Comparison of ENCODE assay signal across 8 mouse cellular contexts in genomic region chr16:22118716-22119501, GRCm38 (mm10). TPM values are rescaled to one million over a fixed set of nuclear protein-coding genes. Genes with fewer than 3 reads are reported as not detected.
DNase-seq lines count a peak whose midpoint lies in the region; ATAC-seq and TF ChIP-seq lines count a peak whose summit lies in the region.

No protein-coding gene starts in this region.

- no peak for TF ChIP-seq CTCF in intestine, postnatal 0 days (IDR thresholded peaks at IDR 0.05; ENCODE audit: low read depth)

- H3K9ac ChIP-seq in heart, embryonic 15.5 days: no peak overlapping the region
- no peak overlapping the region for H3K9ac ChIP-seq in intestine, postnatal 0 days (ENCODE audit: low read depth, low read length)

- ATAC-seq in heart, embryonic 15.5 days (replicated peaks; ENCODE audit: insufficient number of reproducible peaks, insufficient read depth, low FRiP score, low read depth): peak; percentile 41; the same call in 1 of the 2 replicates
- ATAC-seq in megakaryocyte, adult 5-6 weeks (ENCODE audit: poor library complexity, severe bottlenecking): peak; percentile 43
- no peak for ATAC-seq in intestine, postnatal 0 days

- H3K4me3 ChIP-seq in heart, embryonic 15.5 days: no peak overlapping the region
- H3K4me3 ChIP-seq in intestine, postnatal 0 days (ENCODE audit: low read depth, low read length): no peak overlapping the region

- 42% methylated on average over 14 of the region's 14 CpGs for WGBS in heart, embryonic 15.5 days
- 77% methylated on average over 14 of the region's 14 CpGs for WGBS in intestine, postnatal 0 days

- H3K4me2 ChIP-seq in heart, embryonic 15.5 days: peak overlapping the region; percentile 16; the same call in 1 of the 2 replicates
- no peak overlapping the region for H3K4me2 ChIP-seq in intestine, postnatal 0 days (replicated peaks; ENCODE audit: low read depth)

- peak; percentile 89 for DNase-seq in heart, adult 11 months
- no peak for DNase-seq in heart, postnatal 25 days (ENCODE audit: low spot score)
- DNase-seq in CD4-positive, CD25-positive, alpha-beta regulatory T cell, adult 2 months (ENCODE audit: low read depth, low spot score): peak; percentile 47
- no peak for DNase-seq in ovary, postnatal 36 days (ENCODE audit: low spot score)
- no peak for DNase-seq in retina, embryonic 14.5 days (ENCODE audit: low spot score)

- no peaks in the 10 kb centered on the region for H3K36me3 ChIP-seq in heart, embryonic 15.5 days
- H3K36me3 ChIP-seq in intestine, postnatal 0 days (ENCODE audit: control insufficient read depth, insufficient read depth): peaks cover 5% of the 10 kb centered on the region; the same call in 1 of the 2 replicates

- peaks cover 31% of the 10 kb centered on the region for H3K4me1 ChIP-seq in heart, embryonic 15.5 days (replicated peaks)
- H3K4me1 ChIP-seq in intestine, postnatal 0 days (replicated peaks; ENCODE audit: control insufficient read depth, insufficient read depth, low read length): no peaks in the 10 kb centered on the region; the same call in 1 of the 2 replicates

- H3K27ac ChIP-seq in heart, embryonic 15.5 days: peak overlapping the region; percentile 31
- no peak overlapping the region for H3K27ac ChIP-seq in intestine, postnatal 0 days (ENCODE audit: low read depth, low read length)

- intact Hi-C loops in heart, postnatal 25 days (cut with DNase I): no loop called here

- no peaks in the 10 kb centered on the region for H3K9me3 ChIP-seq in heart, embryonic 15.5 days (replicated peaks)
- H3K9me3 ChIP-seq in intestine, postnatal 0 days (ENCODE audit: control insufficient read depth): no peaks in the 10 kb centered on the region

- H3K27me3 ChIP-seq in heart, embryonic 15.5 days: no peaks in the 10 kb centered on the region
- no peaks in the 10 kb centered on the region for H3K27me3 ChIP-seq in intestine, postnatal 0 days (replicated peaks; ENCODE audit: control insufficient read depth, insufficient read depth, low read length)

RNA-seq across cellular contexts. Expression of gene Igf2bp2, which starts 44.2 kb away (rescaled TPM):
- total RNA-seq in heart, postnatal 25 days (2021): 1 to 10 TPM; 5.1 to 9.7 TPM
- 34.5 and 43.1 TPM in 2 replicates for polyA plus RNA-seq in heart, embryonic 15.5 days (2015; fragmentation: Nextera tagmentation; extraction: Ambion mirVana)
- total RNA-seq in megakaryocyte, adult 5-6 weeks (2015): 0.32 and 0.49 TPM in 2 replicates
- total RNA-seq in megakaryocyte, adult 5-6 weeks (2017): 0.45 and 0.99 TPM in 2 replicates
- 38.7 and 40.3 TPM in 2 replicates for polyA plus RNA-seq in intestine, postnatal 0 days (2015; fragmentation: Nextera tagmentation; extraction: Ambion mirVana)

Comparison
In these comparisons a context has a peak if more than half of its experiments do, and no peak if none do; other contexts are left out.
1. DNase-seq: peak in heart, adult 11 months (single experiment) and CD4-positive, CD25-positive, alpha-beta regulatory T cell, adult 2 months (single experiment); none in heart, postnatal 25 days (single experiment), ovary, postnatal 36 days (single experiment) and retina, embryonic 14.5 days (single experiment).